Mouse (Mus musculus) myocyte (in vitro differentiated cells): Measurements from ENCODE around the gene Cisd1. TPM values are rescaled to one million over a fixed set of nuclear protein-coding genes. Genes with fewer than 3 reads are reported as not detected.

Source experiments
- H3K27me3 ChIP-seq: one replicate; pipeline ENCODE4 v1.6.1; 2011; ENCODE audit not compliant: control insufficient read depth, insufficient read depth, insufficient read length
- H3K36me3 ChIP-seq: one replicate; pipeline ENCODE4 v1.6.1; 2011; ENCODE audit not compliant: control insufficient read depth, insufficient read depth
- H3K4me2 ChIP-seq: one replicate; pipeline ENCODE4 v1.6.1; 2011; ENCODE audit warnings: low read depth, control low read depth
- H3K4me3 ChIP-seq: one replicate; pipeline ENCODE4 v1.5.1; 2011; ENCODE audit warnings: mild to moderate bottlenecking, control low read depth, moderate library complexity
- H3K79me2 ChIP-seq: one replicate; pipeline ENCODE4 v1.6.1; 2011; ENCODE audit not compliant: control insufficient read depth, insufficient read depth
- H3ac ChIP-seq: one replicate; pipeline ENCODE4 v1.6.1; 2011; ENCODE audit not compliant: control insufficient read depth, insufficient read length
- CEBPB ChIP-seq: IDR thresholded peaks from 2 replicates; pipeline ENCODE4 v1.6.1; 2011; ENCODE audit warnings: mild to moderate bottlenecking, moderate library complexity; ENCODE audit not compliant: poor library complexity, insufficient read depth, severe bottlenecking
- E2F4 ChIP-seq: IDR thresholded peaks from one replicate; pipeline ENCODE4 v1.6.1; 2011; ENCODE audit warnings: mild to moderate bottlenecking, control low read depth, moderate library complexity; ENCODE audit not compliant: insufficient read depth
- MAX ChIP-seq: IDR thresholded peaks from one replicate; pipeline ENCODE4 v1.6.1; 2011; ENCODE audit warnings: low read depth, mild to moderate bottlenecking, control low read depth
- MYOD1 ChIP-seq, 3 experiments: IDR thresholded peaks; one replicate each; pipeline ENCODE4 v1.6.1; 2011; ENCODE audit warnings: control low read depth in 2 of 3, low read depth in 2 of 3, mild to moderate bottlenecking in 2 of 3, moderate library complexity in 1 of 3; ENCODE audit not compliant: insufficient read length in 2 of 3, control insufficient read depth in 1 of 3
- MYOG ChIP-seq, 3 experiments: IDR thresholded peaks; one replicate each; pipeline ENCODE4 v1.6.1; 2011; ENCODE audit warnings: control low read depth in 2 of 3, low read depth in 2 of 3, mild to moderate bottlenecking in 2 of 3; ENCODE audit not compliant: insufficient read length in 2 of 3, control insufficient read depth in 1 of 3, insufficient read depth in 1 of 3
- POLR2A ChIP-seq: IDR thresholded peaks from one replicate; pipeline ENCODE4 v1.6.1; 2011; ENCODE audit warnings: low read depth, mild to moderate bottlenecking, control low read depth, moderate library complexity; ENCODE audit not compliant: insufficient read length
- POLR2AphosphoS2 ChIP-seq: IDR thresholded peaks from one replicate; pipeline ENCODE4 v1.6.1; 2011; ENCODE audit warnings: low read depth, control low read depth; ENCODE audit not compliant: insufficient read length
- REST ChIP-seq: IDR thresholded peaks from one replicate; pipeline ENCODE4 v1.6.1; 2011; ENCODE audit warnings: mild to moderate bottlenecking, control low read depth, moderate library complexity; ENCODE audit not compliant: insufficient read depth, insufficient read length
- SRF ChIP-seq: IDR thresholded peaks from one replicate; pipeline ENCODE4 v1.6.1; 2011; ENCODE audit warnings: low read depth; ENCODE audit not compliant: control insufficient read depth, insufficient read length
- TCF12 ChIP-seq: IDR thresholded peaks from one replicate; pipeline ENCODE4 v1.6.1; 2011; ENCODE audit warnings: mild to moderate bottlenecking, control low read depth; ENCODE audit not compliant: poor library complexity, insufficient read depth, severe bottlenecking
- TCF3 ChIP-seq: IDR thresholded peaks from one replicate; pipeline ENCODE4 v1.6.1; 2011; ENCODE audit warnings: low read depth, control low read depth; ENCODE audit not compliant: insufficient read length
- USF1 ChIP-seq: IDR thresholded peaks from one replicate; pipeline ENCODE4 v1.6.1; 2011; ENCODE audit warnings: low read depth, mild to moderate bottlenecking, control low read depth, moderate library complexity
- polyA plus RNA-seq: library from polyadenylated mRNA; unstranded; fragments of >200 nt; fragmentation: generic; extraction: Trizol; gene quantifications from one replicate; pipeline ENCODE4 v1.2.1, GENCODE M21; 2012; ENCODE audit warnings: missing spikeins

Cisd1 gene
- polyA plus RNA-seq, 1 experiment: 124 TPM

DNA sequence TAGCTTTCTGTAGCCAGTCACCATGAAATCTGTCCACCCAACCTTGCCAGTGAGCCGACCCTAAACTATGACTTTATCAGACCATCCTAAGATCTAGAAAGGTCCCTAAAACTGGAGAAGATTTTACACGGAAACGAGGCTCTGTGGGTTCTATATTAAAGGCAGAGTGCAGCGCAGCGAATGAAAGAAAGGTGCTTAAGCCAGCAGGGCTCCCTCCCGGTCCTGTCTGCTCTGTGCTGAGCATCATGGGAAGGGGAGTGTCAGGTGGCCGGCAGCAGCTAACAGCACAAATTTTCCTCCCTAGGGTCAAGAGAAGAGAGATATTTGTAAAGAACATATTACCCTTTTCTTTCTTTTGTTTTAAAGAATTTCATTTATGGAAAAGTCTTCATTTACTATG, 37.4 kb upstream of the Cisd1 start:
- H3K27me3 ChIP-seq: no peaks in the 10 kb centered on the region
- no peaks in the 10 kb centered on the region for H3K79me2 ChIP-seq
- H3K36me3 ChIP-seq: peaks cover 11% of the 10 kb centered on the region
- no peak for TF ChIP-seq MYOG (IDR thresholded peaks at IDR 0.05; ENCODE audit: control insufficient read depth in 1 of 3, insufficient read depth in 1 of 3, insufficient read length in 2 of 3, low read depth in 2 of 3)
- no peak for TF ChIP-seq CEBPB
- TF ChIP-seq REST: no peak
- TF ChIP-seq USF1: no peak
- no peak for TF ChIP-seq POLR2A
- TF ChIP-seq MAX: no peak
- TF ChIP-seq POLR2AphosphoS2: no peak
- H3K4me3 ChIP-seq: no peak overlapping the region
- no peak overlapping the region for H3ac ChIP-seq
- no peak overlapping the region for H3K4me2 ChIP-seq

DNA sequence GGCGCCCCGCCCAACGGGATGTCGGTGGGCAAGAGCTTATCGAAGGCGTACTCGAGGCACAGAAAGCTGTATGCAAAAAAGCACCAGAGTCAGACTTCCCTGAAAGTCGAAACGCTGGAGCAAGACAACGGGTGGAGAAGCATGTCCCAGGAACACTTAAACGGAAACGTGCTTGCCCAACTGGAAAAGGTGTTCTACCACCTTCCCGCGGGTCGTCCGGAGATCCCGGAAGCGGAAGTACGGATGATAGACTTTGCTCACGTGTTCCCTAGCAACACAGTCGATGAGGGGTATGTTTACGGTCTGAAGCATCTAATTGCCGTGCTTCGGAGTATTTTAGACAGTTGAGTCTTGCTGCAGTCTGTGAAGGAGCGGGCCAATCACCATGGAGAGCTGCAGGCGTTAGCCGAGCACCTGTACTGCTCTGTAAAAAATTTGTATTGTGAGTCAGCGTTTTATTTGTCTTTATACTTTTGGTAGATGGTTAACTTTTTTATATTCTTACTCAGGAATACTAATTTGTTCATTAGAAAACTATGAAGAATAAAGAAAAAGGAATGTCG, 36.8 kb upstream of the Cisd1 start:
- no peaks in the 10 kb centered on the region for H3K27me3 ChIP-seq
- H3K36me3 ChIP-seq: peaks cover 17% of the 10 kb centered on the region
- no peak overlapping the region for H3K4me3 ChIP-seq
- no peak for TF ChIP-seq POLR2A
- TF ChIP-seq E2F4: no peak
- no peak for TF ChIP-seq MAX
- TF ChIP-seq REST: no peak
- no peak for TF ChIP-seq MYOG (IDR thresholded peaks at IDR 0.05; ENCODE audit: control insufficient read depth in 1 of 3, insufficient read depth in 1 of 3, insufficient read length in 2 of 3, low read depth in 2 of 3)
- no peak for TF ChIP-seq SRF
- TF ChIP-seq POLR2AphosphoS2: no peak
- TF ChIP-seq USF1: no peak
- TF ChIP-seq TCF3: no peak
- no peak for TF ChIP-seq MYOD1 (IDR thresholded peaks at IDR 0.05; ENCODE audit: control insufficient read depth in 1 of 3, insufficient read length in 2 of 3, low read depth in 2 of 3)
- no peak for TF ChIP-seq TCF12
- TF ChIP-seq CEBPB: no peak
- H3K4me2 ChIP-seq: no peak overlapping the region
- no peaks in the 10 kb centered on the region for H3K79me2 ChIP-seq
- H3ac ChIP-seq: no peak overlapping the region

- no peak for TF ChIP-seq MYOG (IDR thresholded peaks at IDR 0.05; ENCODE audit: control insufficient read depth in 1 of 3, insufficient read depth in 1 of 3, insufficient read length in 2 of 3, low read depth in 2 of 3)
- TF ChIP-seq REST: no peak
- TF ChIP-seq USF1: no peak
- TF ChIP-seq CEBPB: no peak
- no peak for TF ChIP-seq POLR2AphosphoS2
- TF ChIP-seq POLR2A: no peak
- no peak for TF ChIP-seq TCF3
- no peak for TF ChIP-seq E2F4
- no peak for TF ChIP-seq TCF12
- TF ChIP-seq SRF: no peak
- no peak for TF ChIP-seq MAX
- TF ChIP-seq MYOD1 (IDR thresholded peaks at IDR 0.05; ENCODE audit: control insufficient read depth in 1 of 3, insufficient read length in 2 of 3, low read depth in 2 of 3): no peak
- Histone ChIP-seq H3ac (no peak overlapping the region), H3K27me3 (no peaks in the 10 kb centered on the region), H3K36me3 (peaks cover 17% of the 10 kb centered on the region), H3K79me2 (no peaks in the 10 kb centered on the region), H3K4me2 (no peak overlapping the region), H3K4me3 (no peak overlapping the region)
These were observed 35.7 kb upstream of the Cisd1 start for GRCm38 (mm10) chr10:71380406-71380805.

DNA sequence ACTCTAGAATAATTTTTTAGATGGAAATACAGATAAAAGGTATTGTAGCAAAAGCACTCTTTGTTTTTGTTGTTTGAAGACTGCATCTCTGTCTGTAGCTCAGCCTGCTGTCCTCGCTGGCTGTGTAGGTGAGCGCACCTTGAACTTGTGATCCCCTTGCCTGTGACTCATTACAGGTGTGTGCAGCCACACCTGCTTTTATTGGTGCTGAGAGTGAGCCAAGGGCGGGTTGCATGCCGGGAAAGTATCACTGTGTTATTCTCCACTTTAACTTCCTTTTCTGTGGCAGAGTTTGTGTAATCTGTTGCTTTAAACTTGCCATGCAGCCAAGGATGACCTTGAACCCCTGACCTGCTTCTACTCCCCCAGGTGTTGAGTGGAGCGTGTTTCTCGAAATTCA, 31.3 kb upstream of the Cisd1 start:
- no peak overlapping the region for H3ac ChIP-seq
- no peak overlapping the region for H3K4me2 ChIP-seq
- no peaks in the 10 kb centered on the region for H3K79me2 ChIP-seq
- H3K27me3 ChIP-seq: no peaks in the 10 kb centered on the region
- TF ChIP-seq TCF12: no peak
- H3K4me3 ChIP-seq: no peak overlapping the region
- peaks cover 23% of the 10 kb centered on the region for H3K36me3 ChIP-seq

GRCm38 (mm10) chr10:71373706-71374105, 29.0 kb upstream of the Cisd1 start:
- no peak overlapping the region for H3ac ChIP-seq
- no peak overlapping the region for H3K4me3 ChIP-seq
- TF ChIP-seq REST (no peak), CEBPB (no peak), E2F4 (no peak), SRF (no peak), MYOD1 (IDR thresholded peaks at IDR 0.05; ENCODE audit: control insufficient read depth in 1 of 3, insufficient read length in 2 of 3, low read depth in 2 of 3) (no peak), USF1 (no peak), MYOG (IDR thresholded peaks at IDR 0.05; ENCODE audit: control insufficient read depth in 1 of 3, insufficient read depth in 1 of 3, insufficient read length in 2 of 3, low read depth in 2 of 3) (no peak), POLR2A (no peak), TCF3 (no peak), POLR2AphosphoS2 (no peak), TCF12 (no peak), MAX (no peak)
- no peak overlapping the region for H3K4me2 ChIP-seq
- no peaks in the 10 kb centered on the region for H3K79me2 ChIP-seq
- H3K27me3 ChIP-seq: no peaks in the 10 kb centered on the region
- peaks cover 21% of the 10 kb centered on the region for H3K36me3 ChIP-seq
